Mouse (Mus musculus) kidney, adult 2 months (tissue): ENCODE measurements around the gene Ccin.

Source experiments
- CTCF ChIP-seq: fragments of 200-500 bp; conservative IDR thresholded peaks from 2 replicates; pipeline ENCODE4 v1.5.1; 2011; ENCODE audit warnings: low read depth, mild to moderate bottlenecking, control low read depth, low read length, moderate library complexity, mixed read lengths; ENCODE audit not compliant: insufficient read depth, insufficient read length
- POLR2A ChIP-seq: fragments of 200-500 bp; IDR thresholded peaks from one replicate; pipeline ENCODE4 v1.6.1; 2011; ENCODE audit warnings: low read depth, low read length, control low read depth

- no peak for TF ChIP-seq CTCF
- no peak for TF ChIP-seq POLR2A
These were observed 32.8 kb downstream of the Ccin start for GRCm38 (mm10) chr4:44016071-44016470.
